Mouse (Mus musculus): ENCODE results near the gene Cfap73.
A peak's percentile ranks its signal among the peaks of the same experiment; 100 is the strongest.

Gene Cfap73

DNA sequence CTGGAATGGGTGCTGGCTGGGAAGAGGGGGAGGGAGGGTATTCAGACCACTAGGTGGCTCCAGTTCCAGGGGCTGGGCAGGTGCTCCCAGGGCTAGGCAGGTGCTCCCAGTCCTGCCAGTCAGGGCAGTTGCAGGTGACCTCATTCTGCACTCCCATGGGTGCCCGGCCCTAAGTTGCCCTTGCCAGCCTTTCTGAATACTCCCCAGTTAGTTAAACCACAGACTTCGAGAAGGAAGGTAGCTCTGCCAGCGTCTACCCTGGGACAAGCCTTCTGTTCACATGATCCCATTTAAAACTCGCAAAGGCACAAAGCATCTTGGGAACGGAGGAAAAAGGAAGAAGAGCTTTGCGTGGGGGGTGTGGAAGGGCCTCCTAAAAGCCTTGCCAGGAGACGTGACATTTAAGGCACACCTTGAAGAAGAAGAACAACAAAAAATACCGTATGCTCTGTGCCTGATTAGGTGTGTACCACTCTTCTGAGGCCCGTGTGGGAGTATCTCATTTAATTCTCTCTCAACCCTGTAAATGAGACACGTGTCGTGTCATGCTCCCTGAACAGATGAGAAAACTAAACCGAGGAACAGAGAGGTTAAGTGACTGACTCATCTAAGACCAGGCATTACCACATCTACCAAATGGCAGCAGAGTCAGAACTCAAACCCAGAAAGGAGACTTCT is 13.9 kb upstream of the Cfap73 start:
- DNase-seq (ENCODE audit: low read depth) = peak; percentile 80

DNA sequence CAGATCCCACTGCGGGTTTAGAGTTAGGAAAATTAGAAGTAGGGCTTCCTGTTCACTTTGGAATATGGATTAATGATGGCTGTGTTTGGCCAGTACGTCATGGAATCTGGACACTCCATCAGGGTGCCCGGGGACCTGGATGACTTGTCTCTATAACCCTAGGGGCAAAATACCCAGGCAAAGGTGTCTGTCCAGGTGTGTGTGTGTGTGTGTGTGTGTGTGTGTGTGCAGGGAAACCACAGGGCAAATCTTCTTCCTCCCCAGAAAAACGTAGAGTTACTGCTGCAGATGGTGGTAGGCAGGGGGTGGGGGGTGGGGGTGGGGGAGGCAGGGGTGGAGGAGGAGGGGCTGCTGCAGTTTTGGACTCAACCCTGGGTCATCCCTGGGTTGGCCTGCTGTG is 13.3 kb upstream of the Cfap73 start:
- DNase-seq (ENCODE audit: low read depth) = no peak

DNA sequence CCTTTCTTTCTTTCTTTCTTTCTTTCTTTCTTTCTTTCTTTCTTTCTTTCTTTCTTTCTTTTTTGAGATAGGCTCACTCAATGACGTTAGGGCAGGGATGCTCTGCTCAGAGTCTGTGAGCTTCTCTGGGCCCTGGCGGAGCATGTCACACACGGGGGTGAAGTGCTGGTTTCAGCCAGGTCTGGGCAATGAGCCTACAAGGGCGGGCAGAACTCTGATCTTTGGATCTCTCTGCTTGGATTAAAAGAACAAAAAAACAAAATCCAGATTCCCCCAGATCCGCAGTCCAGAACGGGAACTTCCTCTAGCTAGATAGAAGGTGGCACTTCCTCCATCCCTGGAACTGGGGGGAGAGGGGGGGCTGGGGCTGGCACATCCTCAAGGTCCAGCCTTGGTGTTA is 11.8 kb upstream of the Cfap73 start:
- no peak for DNase-seq (ENCODE audit: low read depth)

DNA sequence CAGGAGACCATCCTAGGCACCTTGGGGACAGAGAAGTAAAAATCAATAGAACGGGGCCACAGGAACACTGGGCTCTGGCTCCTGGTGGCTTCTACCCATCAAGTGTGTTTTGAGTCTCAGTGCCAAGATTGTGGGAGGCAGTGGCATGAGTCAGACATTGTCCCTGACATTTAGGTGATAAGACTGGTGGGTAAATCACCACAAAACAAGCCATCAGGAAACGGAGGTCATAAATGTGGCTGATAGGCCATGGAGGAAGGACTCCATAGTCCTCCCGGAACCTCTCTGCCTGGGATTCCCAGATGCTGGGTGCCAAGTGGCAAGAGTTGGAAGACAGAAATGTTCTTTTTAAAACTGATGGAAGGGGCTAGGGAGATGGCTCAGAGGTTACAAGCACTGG is 10.2 kb upstream of the Cfap73 start:
- DNase-seq (ENCODE audit: low read depth) = no peak

DNA sequence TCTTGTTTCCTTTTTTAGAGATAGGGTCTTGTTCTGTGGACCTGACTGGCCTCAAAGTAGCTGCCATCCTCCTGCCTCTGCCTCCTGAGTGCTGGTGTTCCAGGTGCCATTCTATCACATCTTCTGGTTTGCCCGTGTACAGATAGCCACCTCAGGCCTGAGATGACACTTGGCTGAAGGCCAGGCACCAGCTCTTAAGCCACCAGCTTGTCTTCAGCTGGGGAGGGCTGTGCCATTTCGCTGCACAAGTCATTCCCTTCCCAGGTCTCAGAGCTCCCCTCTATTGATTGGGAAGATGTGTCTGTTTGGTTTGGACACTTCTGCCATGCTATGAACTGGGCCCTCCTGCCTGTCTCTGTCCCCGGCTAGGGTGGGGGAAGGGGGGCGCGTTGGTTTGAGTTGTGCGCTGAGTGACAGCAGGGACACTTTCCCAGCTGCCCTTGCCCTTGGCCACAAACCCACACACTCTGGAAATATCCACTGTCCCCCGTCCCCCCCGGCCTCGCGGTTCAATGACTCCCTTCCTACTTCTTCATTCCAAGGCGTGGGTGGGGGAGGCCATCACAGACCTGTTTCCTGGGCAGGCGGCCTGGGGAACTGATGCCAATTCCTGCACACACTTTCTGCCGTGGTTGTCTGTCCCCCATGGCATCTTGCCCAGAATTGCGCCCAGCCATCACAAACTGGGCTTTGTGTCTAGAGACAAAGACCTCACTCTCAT is 9.5 kb upstream of the Cfap73 start:
- no peak for DNase-seq (ENCODE audit: low read depth)

GRCm38 (mm10) chr5:120640094-120640493 is 6.1 kb upstream of the Cfap73 start:
- no peak for DNase-seq (ENCODE audit: low read depth)

DNA sequence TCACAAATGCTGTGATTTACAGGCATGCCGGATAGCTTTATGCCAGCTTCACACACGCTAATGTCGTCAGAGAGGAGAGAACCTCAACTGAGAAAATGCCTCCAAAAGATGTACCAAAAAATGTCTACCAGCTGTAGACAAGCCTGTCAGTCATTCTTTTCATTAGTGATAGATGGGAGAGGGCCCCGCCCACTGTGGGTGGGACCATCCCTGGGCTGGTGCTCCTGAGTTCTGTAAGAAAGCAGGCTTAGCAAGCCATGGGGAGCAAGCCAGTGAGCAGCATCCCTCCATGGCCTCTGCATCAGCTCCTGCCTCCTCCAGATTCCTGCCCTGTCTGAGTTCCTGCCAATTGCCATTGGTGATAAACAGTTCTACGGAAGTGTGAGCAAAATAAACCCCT is 1.6 kb upstream of the Cfap73 start:
- no peak for DNase-seq (ENCODE audit: low read depth)

GRCm38 (mm10) chr5:120634860-120635259 is 825 bp upstream of the Cfap73 start:
- no peak for DNase-seq (ENCODE audit: low read depth)

GRCm38 (mm10) chr5:120631892-120632291 is 2.1 kb downstream of the Cfap73 start:
- no peak for DNase-seq (ENCODE audit: low read depth)

GRCm38 (mm10) chr5:120631128-120631527 is 2.9 kb downstream of the Cfap73 start:
- peak; percentile 56 for DNase-seq (ENCODE audit: low read depth)

DNA sequence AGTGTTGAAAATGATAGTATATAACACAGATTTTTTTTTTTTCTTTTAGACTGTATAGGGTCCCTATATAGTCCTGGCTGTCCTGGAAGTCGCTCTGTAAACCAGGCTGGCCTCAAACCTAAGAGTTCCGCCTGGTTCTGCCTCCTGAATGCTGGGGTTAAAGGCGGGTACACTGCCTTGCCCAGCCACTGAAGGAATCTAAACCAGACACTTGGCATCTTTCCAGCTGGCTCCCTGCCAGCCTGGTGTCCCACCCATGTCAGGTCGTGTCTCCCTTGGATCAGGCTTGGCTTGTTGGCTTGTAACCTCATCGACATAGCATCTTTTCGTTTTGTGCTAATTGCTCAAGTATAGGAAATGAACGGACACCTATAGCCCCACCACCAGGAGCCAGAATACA is 5.4 kb downstream of the Cfap73 start:
- no peak for DNase-seq (ENCODE audit: low read depth)

GRCm38 (mm10) chr5:120627515-120628300 is 6.3 kb downstream of the Cfap73 start:
- no peak for DNase-seq (ENCODE audit: low read depth)

GRCm38 (mm10) chr5:120626399-120626798 is 7.6 kb downstream of the Cfap73 start:
- DNase-seq (ENCODE audit: low read depth) = no peak

DNA sequence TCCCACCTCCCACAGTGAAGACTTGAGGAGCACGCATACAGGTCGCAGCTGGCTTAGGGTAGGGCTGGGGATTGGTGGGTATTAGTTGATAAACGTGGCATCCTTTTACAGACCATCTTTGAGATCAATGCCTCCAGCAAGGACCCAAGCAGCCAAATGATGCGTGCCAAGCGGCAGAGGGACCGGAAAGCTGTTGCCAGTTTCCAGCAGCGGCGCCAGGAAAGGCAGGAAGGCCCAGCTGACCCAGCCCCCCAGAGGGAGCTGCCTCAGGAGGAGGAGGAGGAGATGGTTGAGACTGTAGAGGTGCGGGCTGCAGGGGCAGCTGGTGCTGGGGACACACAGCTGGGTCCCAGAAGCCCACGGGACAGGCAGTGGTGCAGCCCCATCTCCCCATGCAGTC is 9.6 kb downstream of the Cfap73 start:
- no peak for DNase-seq (ENCODE audit: low read depth)

DNA sequence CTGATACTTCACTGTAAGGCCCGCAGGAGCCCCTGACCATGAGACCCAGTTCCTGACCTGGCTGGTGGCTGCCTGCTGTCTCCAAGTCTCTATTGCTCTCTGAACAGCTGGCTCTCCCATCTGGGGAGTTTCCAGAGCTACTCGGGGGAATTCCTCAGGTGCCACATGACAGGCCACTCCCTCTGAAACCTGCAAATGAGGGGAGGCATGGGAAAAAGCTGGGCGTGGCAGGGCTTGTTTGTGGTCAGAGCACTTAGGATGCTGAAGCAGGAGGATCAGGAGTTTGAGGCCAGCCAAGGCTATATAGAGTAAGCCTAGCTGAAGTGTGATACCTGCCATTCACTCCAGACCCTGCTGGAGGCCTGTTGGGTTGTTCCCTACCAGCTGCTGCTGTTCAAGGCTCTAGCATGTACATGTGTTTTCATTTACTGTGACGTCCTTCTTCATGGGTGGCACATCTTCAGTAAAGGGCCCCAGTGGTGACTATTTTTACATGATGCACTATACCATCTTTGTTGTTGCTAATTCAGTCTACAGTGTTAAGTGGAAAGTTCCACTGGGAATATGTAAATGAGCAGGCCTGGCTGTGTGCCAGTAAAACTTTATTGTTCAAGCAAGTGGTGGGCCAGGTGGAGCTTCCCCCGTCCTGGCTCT is 11.7 kb downstream of the Cfap73 start:
- DNase-seq (ENCODE audit: low read depth) = peak; percentile 90

DNA sequence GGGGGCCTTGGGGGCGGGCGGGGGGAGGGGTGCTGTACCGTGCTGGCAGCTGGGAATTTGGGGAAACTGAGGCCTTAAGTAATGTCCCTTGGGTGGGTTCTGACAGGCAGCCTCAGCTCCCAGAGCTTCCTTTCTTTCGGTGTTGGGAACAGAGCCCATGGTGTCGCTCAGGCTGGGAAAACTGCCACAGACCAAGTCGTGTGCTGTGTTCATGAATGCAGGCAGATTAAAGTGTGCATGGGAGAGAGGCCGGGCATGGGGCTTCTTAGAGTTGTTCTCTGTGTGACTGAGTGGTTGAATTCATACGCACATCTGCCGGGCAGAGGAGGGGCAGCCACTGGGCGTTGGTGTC is 12.2 kb downstream of the Cfap73 start:
- no peak for DNase-seq (ENCODE audit: low read depth)

DNA sequence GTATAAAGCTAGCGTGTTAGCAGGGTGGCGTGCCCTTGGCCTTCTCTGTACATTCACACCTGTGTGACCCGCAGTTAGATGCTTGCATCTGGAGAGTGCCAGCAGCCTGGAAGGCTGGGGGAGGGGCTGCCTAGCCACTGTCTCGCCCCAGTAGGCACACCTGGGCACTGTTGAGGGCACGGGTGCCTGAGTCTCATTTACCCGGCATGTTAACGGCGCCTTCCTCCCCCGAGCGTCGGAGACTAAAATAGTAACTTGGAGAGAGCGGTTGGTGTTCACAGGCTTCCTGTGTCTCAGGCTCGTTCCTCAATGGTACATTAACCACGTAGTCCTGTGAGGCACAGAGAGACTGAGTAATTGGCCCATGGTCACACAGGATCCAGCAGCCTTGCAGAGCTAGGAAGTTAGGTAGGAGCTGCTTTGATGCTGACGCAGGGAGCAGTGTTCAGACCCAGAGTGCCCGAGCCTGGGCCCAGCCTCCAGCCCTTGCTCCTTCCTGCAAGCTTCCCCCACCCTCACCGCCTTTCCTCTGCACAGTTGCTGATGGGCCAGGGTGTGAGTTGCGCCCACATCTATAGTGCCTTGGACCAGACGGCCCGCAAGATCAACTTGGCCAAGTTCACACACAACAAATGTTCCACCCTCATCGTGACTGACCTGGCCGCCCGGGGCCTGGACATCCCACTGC is 12.8 kb downstream of the Cfap73 start:
- peak; percentile 87 for DNase-seq (ENCODE audit: low read depth)

DNA sequence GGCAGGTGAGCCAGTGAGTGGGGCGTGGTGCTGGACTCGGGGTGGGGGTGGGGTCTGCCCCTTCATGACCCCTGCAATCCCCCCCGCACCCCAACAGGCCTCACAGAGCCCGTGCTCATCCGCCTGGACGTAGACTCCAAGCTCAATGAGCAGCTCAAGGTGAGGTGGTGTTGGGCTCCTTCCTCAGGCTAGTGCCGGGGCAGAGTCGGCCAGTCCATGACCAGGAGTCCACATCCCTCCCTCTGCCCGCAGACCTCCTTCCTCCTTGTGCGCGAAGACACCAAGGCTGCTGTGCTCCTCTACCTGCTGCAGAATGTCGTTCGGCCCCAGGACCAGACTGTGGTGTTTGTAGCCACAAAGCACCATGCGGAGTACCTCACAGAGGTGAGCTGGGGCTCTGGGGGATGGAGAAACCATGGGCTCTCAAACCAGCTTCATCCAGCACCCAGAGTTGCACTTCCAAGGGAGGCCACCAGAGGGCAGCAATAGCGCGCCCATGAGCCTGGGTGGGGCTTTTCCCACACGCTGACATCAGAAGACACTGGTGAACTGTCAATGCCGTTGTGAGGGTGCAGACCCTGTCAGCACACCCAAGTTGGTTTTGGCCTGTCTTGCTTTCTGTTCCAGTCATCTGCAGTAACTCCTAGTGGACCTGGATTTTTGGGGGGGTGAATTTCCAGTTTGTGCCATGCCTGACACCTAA is 13.5 kb downstream of the Cfap73 start:
- peak; percentile 96 for DNase-seq (ENCODE audit: low read depth)

DNA sequence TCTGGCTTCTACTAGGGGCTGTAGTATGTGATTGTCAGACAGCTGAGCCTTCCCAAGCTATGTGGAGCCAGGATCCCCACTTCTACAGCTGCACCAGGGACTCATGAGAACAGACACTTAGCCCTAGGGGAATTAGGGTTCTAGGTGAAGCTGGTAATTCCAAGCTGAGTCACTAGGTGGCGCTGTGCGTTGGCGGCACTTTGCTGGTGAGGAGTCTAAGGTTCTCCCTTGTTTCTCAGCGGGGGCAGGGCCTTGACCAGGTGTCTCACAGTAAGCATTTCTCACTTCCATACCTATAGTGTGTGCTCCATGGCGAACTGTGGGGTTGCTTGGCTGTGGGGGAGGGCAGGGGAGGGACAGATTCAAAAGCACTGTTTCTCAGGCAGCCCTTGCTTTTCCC is 14.8 kb downstream of the Cfap73 start:
- DNase-seq (ENCODE audit: low read depth) = peak; percentile 88

DNA sequence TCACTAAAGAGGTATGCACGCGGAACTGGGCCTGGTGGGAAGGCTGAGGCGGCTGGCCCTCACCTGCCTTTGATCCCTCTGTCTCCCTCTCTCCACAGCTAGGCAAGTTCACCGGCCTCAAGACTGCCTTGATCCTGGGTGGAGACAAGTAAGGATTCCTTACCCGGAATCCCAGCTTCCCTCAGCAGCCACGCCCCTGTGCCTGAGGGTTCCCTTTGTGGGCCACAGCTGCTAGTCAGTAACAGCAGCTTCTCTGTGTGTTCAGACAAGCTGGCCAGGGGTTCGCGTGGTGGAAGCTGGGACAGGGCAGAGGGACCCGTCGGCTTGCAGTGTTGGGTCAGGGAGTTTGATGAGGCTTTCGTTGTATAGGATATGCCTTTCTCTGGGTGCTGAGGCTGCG is 15.3 kb downstream of the Cfap73 start:
- DNase-seq (ENCODE audit: low read depth) = no peak

- DNase-seq (ENCODE audit: low read depth) = peak; percentile 84
These were observed 18.1 kb downstream of the Cfap73 start for GRCm38 (mm10) chr5:120615903-120616302.
